Mouse (Mus musculus) bone marrow macrophage, adult 2 months (primary cell): ENCODE measurements around the gene Setd3.

Experiments
- CTCF ChIP-seq: IDR thresholded peaks from 2 replicates; pipeline ENCODE4 v1.5.1; 2012; ENCODE audit warnings: low read depth, mild to moderate bottlenecking, low read length, moderate library complexity
- POLR2A ChIP-seq: IDR thresholded peaks from 2 replicates; pipeline ENCODE4 v1.6.1; 2012; ENCODE audit warnings: mild to moderate bottlenecking, low read depth, low read length, borderline replicate concordance

- no peak for TF ChIP-seq POLR2A
- TF ChIP-seq CTCF, result no peak
Observed at GRCm38 (mm10) chr12:108203895-108204294, 24.8 kb upstream of the Setd3 start.
